Mouse (Mus musculus) forebrain, embryonic 11.5 days (tissue): ENCODE results near the gene Trap1. TPM values are rescaled to one million over a fixed set of nuclear protein-coding genes. Genes with fewer than 3 reads are reported as not detected.
"Not testable (repeated sequence)": the region's sequence is repeated elsewhere in the genome, so short reads cannot be mapped to it uniquely, and the experiment has no call there.

ENCODE experiments used
- ATAC-seq: fragments of 200-750 bp; cut with Nextera tagmentation; replicated peaks from 2 replicates; pipeline ENCODE4 v1.8.0; 2017; ENCODE audit warnings: moderate TSS enrichment; ENCODE audit not compliant: low FRiP score
- DNase-seq: peaks from one replicate; pipeline ENCODE4 v3.0.0-alpha.2; 2017; ENCODE audit warnings: low spot score
- H3K27ac ChIP-seq: fragments of 300-500 bp; sonication (generic); 2 replicates; pipeline ENCODE4 v1.5.1; 2014; ENCODE audit warnings: low read depth, low read length
- H3K27me3 ChIP-seq: fragments of 300-500 bp; sonication (generic); 2 replicates; pipeline ENCODE4 v1.6.1; 2014; ENCODE audit warnings: mild to moderate bottlenecking, low read length, mixed read lengths; ENCODE audit not compliant: control insufficient read depth, insufficient read depth
- H3K36me3 ChIP-seq: fragments of 300-500 bp; sonication (generic); 2 replicates; pipeline ENCODE4 v1.6.1; 2014; ENCODE audit warnings: mild to moderate bottlenecking, low read length, moderate library complexity, mixed read lengths; ENCODE audit not compliant: control insufficient read depth, insufficient read depth
- H3K4me1 ChIP-seq: fragments of 300-500 bp; sonication (generic); replicated peaks from 2 replicates; pipeline ENCODE4 v1.6.1; 2014; ENCODE audit warnings: low read length, mixed read lengths; ENCODE audit not compliant: control insufficient read depth, insufficient read depth
- H3K4me2 ChIP-seq: fragments of 300-500 bp; sonication (generic); 2 replicates; pipeline ENCODE4 v1.6.1; 2014; ENCODE audit warnings: low read depth, mild to moderate bottlenecking, low read length, moderate library complexity, mixed read lengths; ENCODE audit not compliant: severe bottlenecking
- H3K4me3 ChIP-seq: fragments of 300-500 bp; sonication (generic); 2 replicates; pipeline ENCODE4 v1.5.1; 2014; ENCODE audit warnings: low read depth, low read length
- H3K9ac ChIP-seq: fragments of 300-500 bp; sonication (generic); 2 replicates; pipeline ENCODE4 v1.6.1; 2014; ENCODE audit warnings: low read length
- H3K9me3 ChIP-seq: fragments of 300-500 bp; sonication (generic); 2 replicates; pipeline ENCODE4 v1.6.1; 2016; ENCODE audit warnings: low read length, mixed read lengths; ENCODE audit not compliant: control insufficient read depth
- WGBS: fragments of 180-500 bp; shearing (Covaris S2); extraction: QIAGEN DNeasy Blood & Tissue Kit; methylation state at CpG from one replicate; pipeline ENCODE4 v1.1.7; 2014; 5-methylcytosine and 5-hydroxymethylcytosine counted together
- microRNA-seq: library from miRNA; unstranded; fragments of <30 nt; microRNA quantifications from one replicate; pipeline ENCODE4, GENCODE M21; 2016; ENCODE audit not compliant: insufficient number of aligned reads
- polyA plus RNA-seq: library from polyadenylated mRNA; unstranded; fragments of >200 nt; fragmentation: Nextera tagmentation; extraction: Ambion mirVana; gene quantifications from 2 replicates; pipeline ENCODE4 v1.2.1, GENCODE M21; 2014

Trap1 gene
- polyA plus RNA-seq, 1 experiment from 2014 or later, result 78.1 TPM

DNA sequence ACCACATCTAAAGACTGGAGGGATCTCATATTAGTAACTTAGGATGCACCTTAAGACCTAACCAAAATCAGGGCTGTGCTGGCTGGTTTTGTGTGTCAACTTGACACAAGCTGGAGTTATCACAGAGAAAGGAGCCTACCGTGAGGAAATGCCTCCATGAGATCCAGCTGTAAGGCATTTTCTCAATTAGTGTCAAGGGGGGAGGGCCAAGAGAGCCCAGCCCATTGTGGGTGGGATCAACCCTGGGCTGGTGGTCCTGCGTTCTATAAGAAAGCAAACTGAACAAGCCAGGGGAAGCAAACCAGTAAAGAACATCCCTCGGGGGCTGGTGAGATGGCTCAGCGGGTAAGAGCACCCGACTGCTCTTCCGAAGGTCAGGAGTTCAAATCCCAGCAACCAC is 60.2 kb downstream of the Trap1 start:
- H3K4me1 ChIP-seq, H3K9me3 ChIP-seq, H3K4me2 ChIP-seq, H3K36me3 ChIP-seq, H3K9ac ChIP-seq, H3K27me3 ChIP-seq, DNase-seq, H3K4me3 ChIP-seq, H3K27ac ChIP-seq, ATAC-seq: not testable (repeated sequence)
- 81% methylated on average over 6 of the region's 6 CpGs for WGBS

DNA sequence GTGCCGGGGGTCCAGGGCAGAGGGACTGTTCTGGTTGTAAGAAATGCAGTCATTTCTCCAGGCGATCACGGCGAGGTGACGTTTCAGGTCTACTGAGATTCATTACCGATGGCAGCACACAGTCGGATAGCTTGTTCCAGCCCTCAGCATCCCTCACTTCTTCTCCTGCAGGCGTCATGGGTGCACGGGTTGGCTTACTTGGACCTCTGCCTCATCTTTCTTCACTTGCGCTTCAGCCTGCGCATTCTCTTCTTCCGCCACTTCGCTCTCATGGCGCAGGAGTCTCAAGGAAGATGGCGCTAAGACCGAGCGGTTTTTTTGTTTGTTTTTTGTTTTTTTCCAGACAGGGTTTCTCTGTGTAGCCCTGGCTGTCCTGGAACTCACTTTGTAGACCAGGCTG is 60.8 kb downstream of the Trap1 start:
- 78% methylated on average over 17 of the region's 17 CpGs for WGBS
- not testable (repeated sequence) for H3K9me3 ChIP-seq, H3K4me1 ChIP-seq, DNase-seq, H3K36me3 ChIP-seq, H3K4me2 ChIP-seq, H3K4me3 ChIP-seq, H3K27ac ChIP-seq, H3K9ac ChIP-seq, ATAC-seq, H3K27me3 ChIP-seq

DNA sequence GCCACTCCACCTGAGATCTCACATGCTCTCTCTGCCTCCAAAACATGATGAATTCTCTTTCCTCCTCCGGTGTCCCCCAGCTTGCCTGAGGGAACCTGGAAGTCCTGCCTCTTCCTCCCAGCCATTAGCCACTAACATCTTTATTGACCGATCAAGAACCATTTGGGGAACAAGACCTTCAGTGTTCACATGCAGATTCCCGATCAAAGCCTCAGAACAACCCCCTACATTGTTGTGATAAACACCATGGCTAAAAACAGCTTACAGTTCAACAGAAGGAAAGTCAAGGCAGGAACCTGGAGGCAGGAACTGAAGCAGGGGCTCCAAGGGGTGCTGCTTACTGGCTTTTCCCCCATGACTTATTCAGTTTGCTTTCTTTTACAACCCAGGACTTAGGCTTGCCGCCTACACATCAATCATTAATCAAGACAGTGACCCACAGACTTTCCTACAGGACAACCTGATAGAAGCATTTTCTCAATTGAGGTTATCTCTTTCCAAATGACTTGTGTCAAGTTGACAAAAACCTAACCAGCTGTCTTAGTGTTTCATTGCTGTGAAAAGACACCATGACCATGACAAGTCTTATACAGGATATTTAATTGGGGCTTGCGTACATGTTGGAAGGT is 63.5 kb downstream of the Trap1 start:
- 78% methylated on average over 5 of the region's 5 CpGs for WGBS
- no peak overlapping the region for H3K4me3 ChIP-seq
- no peaks in the 10 kb centered on the region for H3K27me3 ChIP-seq
- H3K4me2 ChIP-seq, result no peak overlapping the region
- H3K27ac ChIP-seq, result no peak overlapping the region
- H3K9me3 ChIP-seq, result no peaks in the 10 kb centered on the region
- ATAC-seq (no peak), DNase-seq (no peak)
- H3K9ac ChIP-seq, result no peak overlapping the region
- no peaks in the 10 kb centered on the region for H3K4me1 ChIP-seq
- H3K36me3 ChIP-seq, result no peaks in the 10 kb centered on the region

DNA sequence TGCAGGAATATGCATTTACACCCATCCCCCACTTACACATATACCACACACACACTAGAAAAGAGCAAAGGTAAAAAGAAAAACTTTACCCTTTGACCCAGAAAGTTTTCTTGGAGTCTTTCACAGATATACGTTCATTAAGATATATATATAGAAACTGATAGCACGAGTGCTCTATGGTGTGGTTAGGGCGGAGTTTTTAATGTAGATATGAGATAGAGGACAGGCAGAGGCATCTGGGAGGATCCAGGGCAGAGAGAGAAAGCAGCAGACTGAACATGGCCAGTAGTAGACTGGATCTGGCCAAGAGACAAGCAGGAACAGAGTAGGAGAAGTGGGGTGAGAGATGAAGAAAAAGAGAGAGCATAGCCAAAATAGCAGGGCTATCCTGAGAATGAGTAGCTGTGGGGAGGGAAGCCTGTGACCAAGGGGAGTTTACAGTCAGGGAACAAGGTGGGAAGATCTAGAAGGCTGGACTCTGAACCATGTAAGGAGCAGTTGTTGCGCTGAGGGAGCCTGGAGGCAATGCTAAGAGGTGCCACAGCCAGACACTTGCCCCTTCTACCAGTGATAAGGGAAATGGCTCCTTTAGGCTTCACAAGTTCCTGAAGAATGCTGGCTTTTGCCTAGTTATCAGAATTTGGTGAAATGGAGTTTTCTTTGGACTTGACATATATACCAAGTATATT is 64.6 kb downstream of the Trap1 start:
- Histone ChIP-seq H3K9ac (no peak overlapping the region), H3K4me1 (no peaks in the 10 kb centered on the region)

DNA sequence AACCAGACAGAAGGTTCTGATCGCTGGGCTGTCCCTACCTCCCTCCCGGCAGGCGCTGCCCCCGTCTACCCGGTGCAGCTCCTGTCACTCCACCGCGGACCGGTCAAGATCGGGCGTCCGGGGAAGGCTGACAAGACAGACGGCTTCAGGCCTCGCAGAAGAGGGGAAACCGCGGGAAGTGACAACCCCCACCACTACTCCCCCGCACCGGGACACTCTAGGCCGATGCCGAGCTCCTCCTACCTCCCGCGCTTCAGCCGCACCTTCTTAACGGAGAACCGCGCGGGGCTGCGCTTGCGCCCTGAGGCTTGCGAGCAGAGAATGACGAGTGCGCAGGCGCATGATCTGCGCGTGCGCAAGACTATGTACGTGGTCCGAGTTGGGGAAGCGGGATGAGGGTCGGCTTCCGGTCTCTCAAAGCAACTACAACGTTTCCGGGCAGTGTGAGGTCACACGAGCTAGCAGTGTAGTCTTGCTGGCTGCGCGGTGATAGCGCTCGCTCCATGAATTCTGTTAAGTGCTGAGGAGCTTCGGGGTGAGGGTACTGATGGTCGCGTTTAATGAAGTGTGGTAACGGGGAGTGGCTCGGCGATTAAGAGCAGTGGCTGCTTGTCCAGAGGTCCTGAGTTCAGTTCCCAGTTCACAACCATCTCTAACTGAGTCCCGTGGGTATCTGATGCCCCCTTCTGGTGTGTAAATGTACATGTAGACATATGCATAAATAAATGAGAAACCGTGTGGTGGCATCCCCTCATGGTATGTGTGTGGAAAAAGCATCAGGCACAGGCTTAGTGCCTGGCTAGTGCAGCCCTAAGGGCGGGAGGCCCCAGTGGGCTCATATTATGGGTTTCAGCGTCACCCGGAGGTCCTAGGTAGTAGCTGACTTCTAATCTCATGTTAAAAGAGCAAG is 73.9 kb downstream of the Trap1 start, which contains the start of gene Slx4:
TSS of gene Slx4 (minus strand) at position 282 of the 910 bp plus-strand sequence.
- Histone ChIP-seq H3K9me3 (no peaks in the 10 kb centered on the region), H3K27ac (peak within 1 kb of the TSS; percentile 55; the same call in 1 of the 2 replicates), H3K27me3 (no peaks in the 10 kb centered on the region), H3K4me1 (0 out of 2 replicates have a peak, but pooled peaks cover 4% of the 10 kb centered on the region), H3K4me3 (peak within 1 kb of the TSS; percentile 81), H3K36me3 (no peaks in the 10 kb centered on the region; the same call in 1 of the 2 replicates), H3K4me2 (peak within 1 kb of the TSS; percentile 86), H3K9ac (peak within 1 kb of the TSS; percentile 79)
- DNase-seq (peak; percentile 97), ATAC-seq (peak; percentile 99)
- 1% methylated on average over 57 of the region's 58 CpGs for WGBS

More for the DNA sequence above, 64.6 kb downstream of the Trap1 start:
- 68% methylated on average over 4 of the region's 4 CpGs for WGBS
- Histone ChIP-seq H3K36me3 (no peaks in the 10 kb centered on the region), H3K4me3 (no peak overlapping the region), H3K27me3 (no peaks in the 10 kb centered on the region), H3K9me3 (no peaks in the 10 kb centered on the region), H3K27ac (no peak overlapping the region), H3K4me2 (no peak overlapping the region)
- DNase-seq, result no peak
- no peak for ATAC-seq

Small RNA genes lying within 50 kb of the gene (microRNA-seq; reads per million reads assigned to microRNA genes)
- gene Gm23413, result not detected

Other genes starting within 250 kb of the Trap1 start
- 0.21 and 0.33 TPM in 2 replicates for gene Olfr15, start 246.9 kb downstream of the Trap1 start, polyA plus RNA-seq
- gene Zfp174, start 230.6 kb downstream of the Trap1 start, polyA plus RNA-seq, result 1.2 and 1.4 TPM in 2 replicates
- 64.8 and 74.1 TPM in 2 replicates for gene Naa60, start 205.5 kb downstream of the Trap1 start, polyA plus RNA-seq
- gene Zfp597, start 193.3 kb downstream of the Trap1 start, polyA plus RNA-seq, result 8.0 and 9.0 TPM in 2 replicates
- gene Gm20695, start 193.2 kb downstream of the Trap1 start, polyA plus RNA-seq, result 1.7 and 2.0 TPM in 2 replicates
- gene 1700037C18Rik, start 169.1 kb downstream of the Trap1 start, polyA plus RNA-seq, result 6.3 and 7.3 TPM in 2 replicates
- 23.6 and 24.7 TPM in 2 replicates for gene Cluap1, start 169.0 kb downstream of the Trap1 start, polyA plus RNA-seq
- 0.71 and 0.99 TPM in 2 replicates for gene Nlrc3, start 101.2 kb downstream of the Trap1 start, polyA plus RNA-seq
- 30.0 and 32.0 TPM in 2 replicates for gene Slx4, start 74.1 kb downstream of the Trap1 start, polyA plus RNA-seq
- 5.4 and 5.9 TPM in 2 replicates for gene Dnase1, start 40.9 kb downstream of the Trap1 start, polyA plus RNA-seq
- gene Crebbp, start 136.2 kb upstream of the Trap1 start, polyA plus RNA-seq, result 39.4 and 40.8 TPM in 2 replicates